Mouse (Mus musculus) intestine, embryonic 14.5 days (tissue): ENCODE results near the gene Chaf1a. TPM values are rescaled to one million over a fixed set of nuclear protein-coding genes. Genes with fewer than 3 reads are reported as not detected.

ENCODE experiments used
- ATAC-seq: fragments of 200-750 bp; cut with Nextera tagmentation; replicated peaks from 2 replicates; pipeline ENCODE4 v1.8.0; 2017; ENCODE audit warnings: low read depth, moderate number of reproducible peaks, moderate TSS enrichment, moderate library complexity; ENCODE audit not compliant: low FRiP score, low TSS enrichment
- DNase-seq: peaks from one replicate; pipeline ENCODE4 v3.0.0-alpha.2; 2018; ENCODE audit warnings: low spot score
- H3K27ac ChIP-seq: fragments of 300-500 bp; sonication (generic); 2 replicates; pipeline ENCODE4 v1.5.1; 2014; ENCODE audit warnings: low read depth, mild to moderate bottlenecking, control low read depth
- H3K27me3 ChIP-seq: fragments of 300-500 bp; sonication (generic); replicated peaks from 2 replicates; pipeline ENCODE4 v1.6.1; 2014; ENCODE audit warnings: low read length, control low read depth; ENCODE audit not compliant: control insufficient read depth, insufficient read depth
- H3K36me3 ChIP-seq: fragments of 300-500 bp; sonication (generic); 2 replicates; pipeline ENCODE4 v1.6.1; 2014; ENCODE audit warnings: low read length, control low read depth; ENCODE audit not compliant: control insufficient read depth, insufficient read depth
- H3K4me1 ChIP-seq: fragments of 300-500 bp; sonication (generic); replicated peaks from 2 replicates; pipeline ENCODE4 v1.6.1; 2014; ENCODE audit warnings: low read length, control low read depth, mixed read lengths; ENCODE audit not compliant: control insufficient read depth, insufficient read depth
- H3K4me2 ChIP-seq: fragments of 300-500 bp; sonication (generic); 2 replicates; pipeline ENCODE4 v1.6.1; 2014; ENCODE audit warnings: low read length
- H3K4me3 ChIP-seq: fragments of 300-500 bp; sonication (generic); 2 replicates; pipeline ENCODE4 v1.5.1; 2014; ENCODE audit warnings: low read depth, low read length, control low read depth, mixed read lengths
- H3K9ac ChIP-seq: fragments of 300-500 bp; sonication (generic); 2 replicates; pipeline ENCODE4 v1.6.1; 2014; ENCODE audit warnings: mild to moderate bottlenecking, low read length
- H3K9me3 ChIP-seq: fragments of 300-500 bp; sonication (generic); 2 replicates; pipeline ENCODE4 v1.6.1; 2016; ENCODE audit warnings: low read length, control low read depth; ENCODE audit not compliant: control insufficient read depth
- WGBS: fragments of 180-500 bp; shearing (Covaris S2); extraction: QIAGEN DNeasy Blood & Tissue Kit; methylation state at CpG from one replicate; pipeline ENCODE4 v1.1.7; 2014; 5-methylcytosine and 5-hydroxymethylcytosine counted together
- polyA plus RNA-seq: library from polyadenylated mRNA; unstranded; fragments of >200 nt; fragmentation: Nextera tagmentation; extraction: Ambion mirVana; gene quantifications from 2 replicates; pipeline ENCODE4 v1.2.1, GENCODE M21; 2014

The Chaf1a gene
- polyA plus RNA-seq, 1 experiment from 2014 or later: 21.8 TPM

DNA sequence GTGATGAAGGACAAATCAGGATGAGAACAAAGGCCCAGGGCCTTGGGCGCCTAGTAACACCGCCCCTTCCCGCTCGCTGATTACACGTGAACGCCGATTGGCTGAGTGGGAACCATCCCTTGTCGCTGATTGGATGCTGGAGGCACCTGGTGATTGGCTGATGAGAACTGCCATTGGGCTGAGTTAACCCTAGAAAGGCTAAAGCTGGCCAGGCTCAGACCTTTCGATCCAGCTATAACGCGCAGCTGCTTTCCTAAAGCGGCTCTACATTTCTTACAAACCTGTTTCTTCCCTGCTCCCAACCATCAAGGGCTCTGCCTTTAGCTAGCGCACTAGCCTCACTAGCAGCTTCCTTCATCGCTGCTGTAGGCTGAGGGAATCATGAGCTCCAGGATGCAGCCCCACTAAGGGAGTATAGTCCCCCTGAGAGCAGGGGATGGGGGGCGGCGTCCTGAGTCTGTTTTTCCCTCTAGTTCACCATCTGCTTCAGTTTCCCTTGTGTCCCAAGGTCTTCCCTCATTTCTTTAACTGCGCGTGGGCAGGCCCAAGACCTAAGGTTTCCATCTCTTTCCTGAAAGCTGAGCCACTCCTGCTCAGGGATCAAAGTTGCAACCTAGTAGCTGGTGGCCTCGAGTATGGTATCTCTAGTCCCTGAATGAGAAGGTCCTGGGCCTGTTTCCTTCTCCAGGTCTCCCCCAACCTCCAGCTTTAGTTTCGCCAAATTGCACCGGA lies 31.7 kb upstream of the Chaf1a start:
- H3K27ac ChIP-seq: peak overlapping the region; percentile 87
- peak overlapping the region; percentile 94 for H3K4me3 ChIP-seq
- ATAC-seq: peak; percentile 92
- H3K4me1 ChIP-seq: peaks cover 20% of the 10 kb centered on the region
- peak overlapping the region; percentile 70 for H3K9ac ChIP-seq
- peaks cover 26% of the 10 kb centered on the region for H3K36me3 ChIP-seq
- DNase-seq: peak; percentile 94
- no peaks in the 10 kb centered on the region for H3K9me3 ChIP-seq
- no peaks in the 10 kb centered on the region for H3K27me3 ChIP-seq
- 1% methylated on average over 21 of the region's 21 CpGs for WGBS
- peak overlapping the region; percentile 100 for H3K4me2 ChIP-seq

DNA sequence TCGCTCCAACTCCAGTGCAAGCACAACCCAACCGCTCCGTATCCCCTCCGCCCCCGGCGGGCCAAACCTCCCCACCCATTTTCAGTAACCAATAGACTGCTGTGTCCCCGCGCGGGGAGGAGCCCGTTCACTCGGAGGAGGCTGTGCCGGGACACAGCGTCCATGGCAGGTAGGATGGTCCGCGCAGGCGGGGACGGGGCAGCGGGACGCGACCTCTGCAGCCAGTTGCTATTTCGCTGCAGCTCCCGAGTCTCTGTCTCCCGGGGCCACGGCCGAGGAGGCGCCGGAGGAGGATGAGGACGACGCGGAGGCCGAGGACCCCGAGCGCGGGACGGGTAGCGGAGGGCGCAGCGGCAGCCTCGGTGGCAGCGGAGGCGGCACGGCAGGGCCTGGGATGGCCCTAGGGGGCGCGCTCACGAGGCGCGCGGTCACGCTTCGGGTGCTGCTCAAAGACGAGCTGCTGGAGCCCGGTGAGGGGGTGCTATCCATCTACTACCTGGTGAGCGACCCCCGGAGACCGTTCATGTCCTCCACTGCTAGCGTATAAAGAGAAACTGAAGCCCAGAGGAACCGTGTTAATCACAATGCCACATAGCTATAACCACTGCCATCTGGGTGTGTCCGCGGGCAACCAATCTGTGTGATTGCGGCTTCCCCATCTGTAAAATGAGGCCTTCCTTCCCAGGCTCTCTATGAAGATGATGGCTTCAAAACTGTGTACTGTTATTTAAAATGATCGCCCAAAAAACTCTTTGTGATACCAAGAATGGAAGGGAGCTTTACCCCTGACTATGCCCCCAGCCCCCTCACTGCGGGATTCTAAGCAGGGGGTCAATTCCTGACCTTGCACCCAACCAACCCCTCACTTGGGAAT lies 30.9 kb upstream of the Chaf1a start:
- Histone ChIP-seq H3K27me3 (no peaks in the 10 kb centered on the region), H3K27ac (peak overlapping the region; percentile 87), H3K4me3 (peak overlapping the region; percentile 94), H3K9ac (peak overlapping the region; percentile 70), H3K4me1 (peaks cover 20% of the 10 kb centered on the region), H3K4me2 (peak overlapping the region; percentile 100), H3K36me3 (peaks cover 30% of the 10 kb centered on the region), H3K9me3 (no peaks in the 10 kb centered on the region)
- ATAC-seq (peak; percentile 88), DNase-seq (peak; percentile 91)
- under 1% methylated on average over 62 of the region's 62 CpGs for WGBS

DNA sequence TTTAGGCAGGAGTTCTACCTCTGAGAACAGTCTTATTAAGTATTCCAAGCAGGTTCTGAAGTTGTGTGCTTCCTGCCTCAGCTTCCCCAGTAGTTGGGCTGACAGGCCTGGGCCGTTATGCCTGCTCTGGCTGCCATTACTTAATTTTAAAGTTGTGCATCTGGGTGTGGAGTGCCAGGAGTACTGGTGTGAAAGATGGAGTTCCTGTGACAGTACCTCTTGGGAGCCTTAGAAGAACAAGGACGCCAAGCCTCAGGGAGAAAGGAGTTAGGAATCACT lies 30.3 kb upstream of the Chaf1a start:
- Histone ChIP-seq H3K36me3 (peaks cover 33% of the 10 kb centered on the region), H3K9me3 (no peaks in the 10 kb centered on the region), H3K27ac (no peak overlapping the region), H3K9ac (peak overlapping the region; percentile 70), H3K4me3 (peak overlapping the region; percentile 94), H3K4me1 (peaks cover 20% of the 10 kb centered on the region), H3K27me3 (no peaks in the 10 kb centered on the region), H3K4me2 (peak overlapping the region; percentile 100)
- 35% methylated on average over 2 of the region's 2 CpGs for WGBS
- DNase-seq: no peak
- no peak for ATAC-seq

DNA sequence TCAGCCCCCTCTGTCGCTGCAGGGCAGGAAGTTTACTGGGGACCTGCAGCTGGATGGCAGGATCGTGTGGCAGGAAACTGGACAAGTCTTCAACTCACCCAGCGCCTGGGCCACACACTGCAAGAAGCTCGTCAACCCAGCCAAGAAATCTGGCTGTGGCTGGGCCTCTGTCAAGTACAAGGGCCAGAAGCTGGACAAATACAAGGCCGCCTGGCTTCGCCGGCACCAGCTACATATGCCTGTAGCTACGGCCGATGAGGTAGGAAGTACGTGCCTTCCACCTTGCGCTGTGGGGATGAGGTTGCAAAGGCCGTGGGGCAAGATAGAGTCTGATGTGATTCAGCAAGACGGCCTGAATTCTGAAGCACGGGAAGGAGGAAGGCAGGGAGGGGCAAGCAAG lies 30.0 kb upstream of the Chaf1a start:
- Histone ChIP-seq H3K4me2 (peak overlapping the region; percentile 100), H3K27ac (no peak overlapping the region), H3K36me3 (peaks cover 37% of the 10 kb centered on the region), H3K9ac (peak overlapping the region; percentile 22; the same call in 1 of the 2 replicates), H3K9me3 (no peaks in the 10 kb centered on the region), H3K4me1 (peaks cover 20% of the 10 kb centered on the region), H3K27me3 (no peaks in the 10 kb centered on the region), H3K4me3 (peak overlapping the region; percentile 94)
- ATAC-seq (no peak), DNase-seq (no peak)
- WGBS: 66% methylated on average over 14 of the region's 14 CpGs

DNA sequence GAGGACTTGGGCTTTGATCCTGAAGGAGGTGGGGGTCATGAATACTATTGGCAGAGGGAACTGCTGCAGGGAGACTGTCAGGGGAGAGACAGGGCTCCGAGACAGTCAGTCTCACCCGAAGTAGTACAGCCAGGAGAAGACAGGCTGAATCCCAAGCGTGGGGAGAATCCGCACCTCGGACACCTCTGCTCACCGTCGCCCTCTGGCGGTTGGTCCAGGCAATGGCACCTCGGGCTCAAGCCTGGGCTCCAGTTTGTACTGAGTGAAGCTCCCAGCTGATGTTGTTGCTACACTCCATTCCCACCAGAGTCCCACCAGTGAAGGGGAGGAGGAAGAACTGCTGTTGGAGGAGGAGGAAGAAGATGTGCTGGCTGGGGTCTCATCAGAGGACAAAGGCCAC lies 29.6 kb upstream of the Chaf1a start:
- peaks cover 20% of the 10 kb centered on the region for H3K4me1 ChIP-seq
- peaks cover 41% of the 10 kb centered on the region for H3K36me3 ChIP-seq
- H3K4me3 ChIP-seq: peak overlapping the region; percentile 94; the same call in 1 of the 2 replicates
- H3K27me3 ChIP-seq: no peaks in the 10 kb centered on the region
- peak overlapping the region; percentile 100 for H3K4me2 ChIP-seq
- no peak overlapping the region for H3K27ac ChIP-seq
- H3K9ac ChIP-seq: no peak overlapping the region
- 17% methylated on average over 9 of the region's 9 CpGs for WGBS
- no peak for ATAC-seq
- H3K9me3 ChIP-seq: no peaks in the 10 kb centered on the region
- peak; percentile 92 for DNase-seq

DNA sequence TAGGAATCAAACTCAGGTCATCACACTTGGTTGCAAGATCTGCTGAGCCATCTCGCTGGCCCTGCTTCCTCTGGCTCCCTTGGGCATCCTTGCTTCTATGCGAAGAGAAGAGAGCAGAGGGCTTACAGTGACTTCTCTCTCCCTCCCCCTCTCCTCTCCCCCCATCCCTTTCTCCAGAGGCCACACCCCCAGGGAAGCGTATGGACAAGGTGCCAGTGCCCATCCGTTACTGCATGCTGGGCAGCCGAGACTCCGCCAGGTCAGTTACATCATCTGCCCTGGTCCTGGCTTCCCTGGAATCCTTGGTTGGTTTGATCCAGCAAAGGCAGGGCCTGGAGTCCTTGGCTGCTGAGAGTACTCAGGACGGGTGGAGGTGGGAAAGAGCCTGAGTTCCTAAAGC lies 28.8 kb upstream of the Chaf1a start:
- Histone ChIP-seq H3K9me3 (no peaks in the 10 kb centered on the region), H3K4me2 (no peak overlapping the region), H3K27ac (no peak overlapping the region), H3K4me1 (peaks cover 20% of the 10 kb centered on the region), H3K36me3 (peaks cover 49% of the 10 kb centered on the region), H3K4me3 (no peak overlapping the region), H3K27me3 (no peaks in the 10 kb centered on the region), H3K9ac (no peak overlapping the region)
- ATAC-seq: no peak
- WGBS: 86% methylated on average over 7 of the region's 7 CpGs
- no peak for DNase-seq

DNA sequence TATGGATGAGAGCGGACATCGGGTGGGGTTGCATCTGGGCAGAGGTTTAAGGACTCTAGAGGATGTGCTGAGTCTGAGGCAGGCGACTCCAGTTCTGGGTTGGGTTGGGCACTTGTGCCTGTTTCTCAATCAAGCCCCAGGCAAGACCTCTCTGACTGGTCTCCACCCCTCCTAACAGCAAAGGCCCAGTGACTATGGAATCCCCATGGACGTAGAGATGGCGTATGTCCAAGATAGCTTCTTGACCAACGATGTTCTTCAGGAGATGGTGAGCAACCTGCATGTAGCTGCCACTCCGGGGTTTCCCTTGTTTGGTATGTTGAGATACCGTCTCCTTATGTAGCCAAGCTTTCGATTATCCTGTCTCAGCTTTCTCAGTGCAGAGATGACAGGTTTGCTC lies 24.9 kb upstream of the Chaf1a start:
- Histone ChIP-seq H3K27me3 (no peaks in the 10 kb centered on the region), H3K36me3 (peaks cover 86% of the 10 kb centered on the region), H3K9me3 (no peaks in the 10 kb centered on the region), H3K4me1 (peaks cover 3% of the 10 kb centered on the region), H3K4me3 (no peak overlapping the region), H3K4me2 (no peak overlapping the region), H3K27ac (no peak overlapping the region), H3K9ac (no peak overlapping the region)
- WGBS: 94% methylated on average over 9 of the region's 9 CpGs
- ATAC-seq: no peak
- no peak for DNase-seq

DNA sequence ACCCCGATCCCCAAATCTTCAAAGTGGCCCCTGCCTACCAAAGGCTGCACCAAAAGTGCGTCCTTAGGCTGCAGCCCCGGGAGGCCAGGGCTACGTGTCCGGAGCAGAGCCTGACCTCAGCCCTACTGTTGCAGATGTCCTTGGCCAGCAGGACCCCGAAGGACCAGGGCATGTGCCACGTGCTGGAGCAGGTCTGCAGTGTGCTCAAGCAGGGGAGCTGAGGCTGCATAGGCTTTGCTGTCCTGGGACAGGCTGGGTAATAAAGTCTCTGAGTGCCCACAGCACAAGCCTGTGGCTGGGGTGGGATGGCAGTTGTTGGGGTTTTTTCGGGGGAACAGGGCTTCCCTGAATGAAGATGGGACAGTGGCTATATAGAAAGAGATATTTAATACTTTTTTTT lies 23.9 kb upstream of the Chaf1a start:
- no peak overlapping the region for H3K4me3 ChIP-seq
- no peak overlapping the region for H3K4me2 ChIP-seq
- 87% methylated on average over 8 of the region's 8 CpGs for WGBS
- peaks cover 82% of the 10 kb centered on the region for H3K36me3 ChIP-seq
- no peaks in the 10 kb centered on the region for H3K9me3 ChIP-seq
- ATAC-seq: no peak
- DNase-seq: no peak
- no peak overlapping the region for H3K27ac ChIP-seq
- no peak overlapping the region for H3K9ac ChIP-seq
- H3K4me1 ChIP-seq: no peaks in the 10 kb centered on the region
- H3K27me3 ChIP-seq: no peaks in the 10 kb centered on the region
